Mouse (Mus musculus) gastrocnemius, postnatal 4 days (tissue): ENCODE measurements at regions not wholly inside any gene's neighbourhood (a gene's known extent, or its start where the extent isn't known, plus 50 kb on each side); places are given as distances from the start of the nearest gene placed in this dataset.
A peak's percentile ranks its signal among the peaks of the same experiment; 100 is the strongest.

ENCODE experiments used
- DNase-seq, 2 experiments: peaks; one replicate each; pipeline ENCODE4 v3.0.0; 2021 to 2022; ENCODE audit warnings: low spot score in 2 of 2, mixed read lengths in 2 of 2

- DNase-seq: no peak
These were observed 341.1 kb downstream of the Lpin1 start for GRCm38 (mm10) chr12:16269706-16270105.

- DNase-seq: no peak
These were observed 342.1 kb downstream of the Lpin1 start for GRCm38 (mm10) chr12:16268621-16269165.

- DNase-seq: no peak
These were observed 349.3 kb downstream of the Lpin1 start for GRCm38 (mm10) chr12:16261465-16261864.

- no peak for DNase-seq
These were observed 349.8 kb downstream of the Lpin1 start for GRCm38 (mm10) chr12:16260981-16261380.

GRCm38 (mm10) chr12:16260501-16260900, 350.3 kb downstream of the Lpin1 start:
- DNase-seq: peak in 1 of 2 experiments; percentile 13

GRCm38 (mm10) chr12:16250621-16251020, 360.1 kb downstream of the Lpin1 start:
- DNase-seq: no peak

GRCm38 (mm10) chr12:16250096-16250495, 360.7 kb downstream of the Lpin1 start:
- no peak for DNase-seq

- DNase-seq: no peak
These were observed 371.0 kb downstream of the Lpin1 start for GRCm38 (mm10) chr12:16239792-16240191.

GRCm38 (mm10) chr12:16237498-16237897, 373.3 kb downstream of the Lpin1 start:
- DNase-seq: no peak

- DNase-seq: no peak
These were observed 377.2 kb downstream of the Lpin1 start for GRCm38 (mm10) chr12:16233559-16233958.

- DNase-seq: no peak
These were observed 377.9 kb downstream of the Lpin1 start for GRCm38 (mm10) chr12:16232828-16233227.

- DNase-seq: no peak
These were observed 378.7 kb downstream of the Lpin1 start for GRCm38 (mm10) chr12:16232051-16232450.

- no peak for DNase-seq
These were observed 379.7 kb downstream of the Lpin1 start for GRCm38 (mm10) chr12:16231093-16231492.

GRCm38 (mm10) chr12:16225428-16225827, 385.3 kb downstream of the Lpin1 start:
- DNase-seq: no peak

GRCm38 (mm10) chr12:16222836-16223450, 387.8 kb downstream of the Lpin1 start:
- no peak for DNase-seq

GRCm38 (mm10) chr12:16222205-16222604, 388.6 kb downstream of the Lpin1 start:
- no peak for DNase-seq

- no peak for DNase-seq
These were observed 389.6 kb downstream of the Lpin1 start for GRCm38 (mm10) chr12:16221142-16221541.

- DNase-seq: no peak
These were observed 390.2 kb downstream of the Lpin1 start for GRCm38 (mm10) chr12:16220561-16220960.

- no peak for DNase-seq
These were observed 391.9 kb downstream of the Lpin1 start for GRCm38 (mm10) chr12:16218906-16219305.

GRCm38 (mm10) chr12:16210553-16210952, 393.8 kb upstream of the Trib2 start:
- no peak for DNase-seq

GRCm38 (mm10) chr12:16210111-16210510, 393.4 kb upstream of the Trib2 start:
- DNase-seq: no peak

GRCm38 (mm10) chr12:16204941-16205340, 388.2 kb upstream of the Trib2 start:
- DNase-seq: no peak

- no peak for DNase-seq
These were observed 380.2 kb upstream of the Trib2 start for GRCm38 (mm10) chr12:16196917-16197316.
